Mouse (Mus musculus) midbrain, postnatal 0 days (tissue): ENCODE data around the gene Rnf103. TPM values are rescaled to one million over a fixed set of nuclear protein-coding genes. Genes with fewer than 3 reads are reported as not detected.

Experiments
- ATAC-seq: fragments of 200-750 bp; cut with Nextera tagmentation; 2 replicates; pipeline ENCODE4 v1.8.0; 2017; ENCODE audit warnings: moderate number of reproducible peaks, mild to moderate bottlenecking, moderate TSS enrichment, moderate library complexity; ENCODE audit not compliant: low FRiP score
- DNase-seq: peaks from one replicate; pipeline ENCODE4 v3.0.0-alpha.2; 2015; ENCODE audit warnings: low spot score
- H3K27ac ChIP-seq: fragments of 300-500 bp; sonication (generic); 2 replicates; pipeline ENCODE4 v1.5.1; 2014; ENCODE audit warnings: low read depth, mild to moderate bottlenecking, low read length, mixed read lengths
- H3K27me3 ChIP-seq: fragments of 300-500 bp; sonication (generic); 2 replicates; pipeline ENCODE4 v1.6.1; 2014; ENCODE audit warnings: low read length, control low read depth, mixed read lengths; ENCODE audit not compliant: insufficient read depth
- H3K36me3 ChIP-seq: fragments of 300-500 bp; sonication (generic); 2 replicates; pipeline ENCODE4 v1.6.1; 2014; ENCODE audit warnings: low read length, control low read depth, mixed read lengths; ENCODE audit not compliant: insufficient read depth
- H3K4me1 ChIP-seq: fragments of 300-500 bp; sonication (generic); 2 replicates; pipeline ENCODE4 v1.6.1; 2014; ENCODE audit warnings: mild to moderate bottlenecking, control low read depth, antibody characterized with exemption, low read length, mixed read lengths; ENCODE audit not compliant: insufficient read depth
- H3K4me2 ChIP-seq: fragments of 300-500 bp; sonication (generic); 2 replicates; pipeline ENCODE4 v1.6.1; 2014; ENCODE audit warnings: low read depth, mild to moderate bottlenecking, low read length, mixed read lengths; ENCODE audit not compliant: poor library complexity, severe bottlenecking
- H3K4me3 ChIP-seq: fragments of 300-500 bp; sonication (generic); 2 replicates; pipeline ENCODE4 v1.5.1; 2014; ENCODE audit warnings: low read depth, mild to moderate bottlenecking, low read length, moderate library complexity
- H3K9ac ChIP-seq: fragments of 300-500 bp; sonication (generic); replicated peaks from 2 replicates; pipeline ENCODE4 v1.6.1; 2014; ENCODE audit warnings: mild to moderate bottlenecking, low read length, moderate library complexity, mixed read lengths; ENCODE audit not compliant: poor library complexity, severe bottlenecking
- H3K9me3 ChIP-seq: fragments of 300-500 bp; sonication (generic); 2 replicates; pipeline ENCODE4 v1.6.1; 2016; ENCODE audit warnings: low read length, control low read depth
- CTCF ChIP-seq: IDR thresholded peaks from 2 replicates; pipeline ENCODE4 v1.5.1; 2016; ENCODE audit warnings: antibody characterized with exemption, mild to moderate bottlenecking
- WGBS: fragments of 180-500 bp; shearing (Covaris S2); extraction: QIAGEN DNeasy Blood & Tissue Kit; methylation state at CpG from one replicate; pipeline ENCODE4 v1.1.7; 2014; 5-methylcytosine and 5-hydroxymethylcytosine counted together
- polyA plus RNA-seq: library from polyadenylated mRNA; unstranded; fragments of >200 nt; fragmentation: Nextera tagmentation; extraction: Ambion mirVana; gene quantifications from 2 replicates; pipeline ENCODE4 v1.2.1, GENCODE M21; 2015
- total RNA-seq: library from RNA; depleted of rRNA; stranded (reverse); fragments of >200 nt; gene quantifications from 2 replicates; pipeline ENCODE4 v1.2.3, GENCODE M21; 2014

Rnf103 gene
- total and polyA plus RNA-seq, 2 experiments from 2014 or later = 23.2 to 33.9 TPM

- H3K27me3 ChIP-seq = no peaks in the 10 kb centered on the region
- no peak overlapping the region for H3K4me2 ChIP-seq
- H3K9me3 ChIP-seq = no peaks in the 10 kb centered on the region
- no peak overlapping the region for H3K27ac ChIP-seq
- no peak for DNase-seq
- no peak for TF ChIP-seq CTCF
- H3K9ac ChIP-seq = no peak overlapping the region
- no peak overlapping the region for H3K4me3 ChIP-seq
- no peaks in the 10 kb centered on the region for H3K36me3 ChIP-seq
- 37% methylated on average over 3 of the region's 3 CpGs for WGBS
- no peak for ATAC-seq
- no peaks in the 10 kb centered on the region for H3K4me1 ChIP-seq
Observed at GRCm38 (mm10) chr6:71465146-71465545, 28.5 kb upstream of the Rnf103 start.

DNA sequence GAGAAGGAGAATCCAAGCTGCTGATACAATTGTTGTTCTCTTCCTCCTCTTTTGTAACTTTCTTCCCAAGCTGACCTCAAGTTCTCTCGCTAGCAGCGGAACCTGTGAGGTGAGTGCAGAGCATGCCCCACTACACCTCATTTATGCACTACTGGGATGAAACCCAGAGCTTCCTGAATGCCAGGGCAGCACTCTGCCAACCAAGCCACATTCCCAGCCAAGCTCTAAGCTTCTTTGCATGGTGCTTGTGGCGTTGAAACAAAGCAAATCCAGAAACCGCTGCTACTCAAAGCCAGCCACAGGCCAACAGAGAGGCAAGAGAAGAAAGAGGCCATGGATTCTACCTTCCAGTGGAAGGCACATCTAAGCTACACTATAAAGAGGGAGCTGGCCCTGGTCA lies 25.9 kb upstream of the Rnf103 start:
- no peak for ATAC-seq
- DNase-seq = peak; percentile 35
- no peak for TF ChIP-seq CTCF
- Histone ChIP-seq H3K9me3 (no peaks in the 10 kb centered on the region), H3K27me3 (no peaks in the 10 kb centered on the region), H3K4me2 (no peak overlapping the region), H3K9ac (no peak overlapping the region), H3K36me3 (no peaks in the 10 kb centered on the region), H3K27ac (no peak overlapping the region), H3K4me1 (no peaks in the 10 kb centered on the region), H3K4me3 (no peak overlapping the region)
- WGBS = 71% methylated on average over 4 of the region's 4 CpGs

- Histone ChIP-seq H3K4me1 (no peaks in the 10 kb centered on the region), H3K9ac (no peak overlapping the region), H3K36me3 (no peaks in the 10 kb centered on the region), H3K27me3 (no peaks in the 10 kb centered on the region), H3K4me3 (no peak overlapping the region), H3K4me2 (no peak overlapping the region), H3K27ac (no peak overlapping the region), H3K9me3 (no peaks in the 10 kb centered on the region)
- DNase-seq = no peak
- ATAC-seq = no peak
- TF ChIP-seq CTCF = no peak
- WGBS = 59% methylated on average over 3 of the region's 3 CpGs
Observed at GRCm38 (mm10) chr6:71469291-71469690, 24.4 kb upstream of the Rnf103 start.

- WGBS = 83% methylated on average over 4 of the region's 4 CpGs
- no peak overlapping the region for H3K9ac ChIP-seq
- H3K4me1 ChIP-seq = no peaks in the 10 kb centered on the region
- DNase-seq = no peak
- H3K27me3 ChIP-seq = no peaks in the 10 kb centered on the region
- H3K4me3 ChIP-seq = no peak overlapping the region
- no peak overlapping the region for H3K27ac ChIP-seq
- no peak overlapping the region for H3K4me2 ChIP-seq
- no peak for TF ChIP-seq CTCF
- H3K36me3 ChIP-seq = no peaks in the 10 kb centered on the region
- no peak for ATAC-seq
- no peaks in the 10 kb centered on the region for H3K9me3 ChIP-seq
Observed at GRCm38 (mm10) chr6:71471830-71472520, 21.7 kb upstream of the Rnf103 start.

DNA sequence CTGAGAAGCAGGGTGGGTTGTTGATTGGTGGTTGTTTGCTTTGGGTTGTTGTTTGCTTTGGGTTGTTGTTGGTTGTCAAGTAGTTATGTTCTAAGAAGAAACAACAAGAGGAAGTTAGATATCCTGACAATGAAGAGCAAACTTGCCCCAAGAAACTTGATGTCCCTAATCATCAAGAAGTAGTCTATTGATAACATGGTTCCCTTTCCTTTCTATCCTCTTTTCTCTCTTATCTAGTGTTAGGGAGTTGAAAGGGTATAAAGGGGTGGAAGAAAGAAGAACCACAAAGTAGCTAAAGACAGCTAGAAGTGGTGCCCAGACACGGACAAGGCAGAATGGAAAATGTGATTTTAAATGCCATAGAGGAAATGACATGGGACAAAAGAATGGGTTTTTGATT lies 20.9 kb upstream of the Rnf103 start:
- no peak overlapping the region for H3K4me3 ChIP-seq
- no peaks in the 10 kb centered on the region for H3K9me3 ChIP-seq
- WGBS = 76% methylated on average over 1 of the region's 1 CpGs
- no peaks in the 10 kb centered on the region for H3K36me3 ChIP-seq
- DNase-seq = no peak
- H3K9ac ChIP-seq = no peak overlapping the region
- TF ChIP-seq CTCF = no peak
- H3K4me1 ChIP-seq = no peaks in the 10 kb centered on the region
- H3K27ac ChIP-seq = no peak overlapping the region
- no peak for ATAC-seq
- no peak overlapping the region for H3K4me2 ChIP-seq
- H3K27me3 ChIP-seq = no peaks in the 10 kb centered on the region

DNA sequence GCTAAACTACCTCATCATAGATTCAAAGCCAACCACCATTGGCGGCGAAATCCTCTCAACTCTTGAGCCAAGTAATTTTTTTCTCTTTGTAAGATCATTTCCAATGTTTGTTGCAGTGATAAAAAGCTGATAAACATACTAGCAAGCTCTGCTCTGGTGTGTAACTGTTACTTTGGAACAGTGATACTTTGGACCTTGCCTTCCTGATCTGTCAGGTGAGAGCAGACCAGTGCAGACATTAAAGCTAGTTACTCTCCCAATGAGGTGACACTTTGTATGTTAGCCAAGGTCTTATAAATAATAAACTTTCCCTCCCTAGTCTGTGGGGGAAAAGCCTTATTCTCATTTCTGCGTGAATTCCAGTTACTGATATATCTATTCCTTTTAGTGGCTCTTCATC lies 18.1 kb upstream of the Rnf103 start:
- Histone ChIP-seq H3K27me3 (no peaks in the 10 kb centered on the region), H3K4me1 (no peaks in the 10 kb centered on the region), H3K36me3 (no peaks in the 10 kb centered on the region), H3K27ac (no peak overlapping the region), H3K4me2 (no peak overlapping the region), H3K9ac (no peak overlapping the region), H3K9me3 (no peaks in the 10 kb centered on the region), H3K4me3 (no peak overlapping the region)
- ATAC-seq (no peak), DNase-seq (no peak)
- no peak for TF ChIP-seq CTCF
- WGBS = 87% methylated on average over 3 of the region's 3 CpGs
